Mouse (Mus musculus) adrenal gland, postnatal 14 days (tissue): ENCODE data around the gene Afmid. TPM values are rescaled to one million over a fixed set of nuclear protein-coding genes. Genes with fewer than 3 reads are reported as not detected.
A peak's percentile ranks its signal among the peaks of the same experiment; 100 is the strongest.
"Not testable (repeated sequence)": the region's sequence is repeated elsewhere in the genome, so short reads cannot be mapped to it uniquely, and the experiment has no call there.

Experiments
- DNase-seq: peaks from one replicate; pipeline ENCODE4 v3.0.0; 2021; ENCODE audit warnings: mixed read lengths
- long read RNA-seq, 2 experiments: library from polyadenylated mRNA; stranded (forward); transcript quantifications; one replicate each; pipeline ENCODE4 v2.0.0; 2021
- total RNA-seq: library from RNA; stranded (reverse); gene quantifications from 2 replicates; pipeline ENCODE4 v1.2.3, GENCODE M21; 2021

Gene Afmid
- 7.5 and 16.4 TPM in 2 replicates for total RNA-seq
- long read RNA-seq, experiment 1, transcript Afmid-201 (11 exons, 2,327 nt): major isoform, 7 of 16 reads
- long read RNA-seq, experiment 1, partial matches to known transcripts: 1 of 16 reads
- long read RNA-seq, experiment 1, other reads (novel, unspliced or antisense): 8 of 16 reads
- long read RNA-seq, experiment 2, transcript Afmid-201 (11 exons, 2,327 nt): major isoform, 8 of 13 reads
- long read RNA-seq, experiment 2, partial matches to known transcripts: 1 of 13 reads
- long read RNA-seq, experiment 2, other reads (novel, unspliced or antisense): 3 of 13 reads

- peak; percentile 85 for DNase-seq
Observed at GRCm38 (mm10) chr11:117825333-117826101, at the start of gene Afmid, which contains the start of gene Tk1. TSS of gene Afmid (plus strand) at chr11:117825924. TSS of gene Tk1 (minus strand) at chr11:117826092.

- DNase-seq: peak; percentile 78
Observed at GRCm38 (mm10) chr11:117776085-117776792, 49.5 kb upstream of the Afmid start.

- DNase-seq: no peak
Observed at GRCm38 (mm10) chr11:117777111-117777510, 48.6 kb upstream of the Afmid start.

DNA sequence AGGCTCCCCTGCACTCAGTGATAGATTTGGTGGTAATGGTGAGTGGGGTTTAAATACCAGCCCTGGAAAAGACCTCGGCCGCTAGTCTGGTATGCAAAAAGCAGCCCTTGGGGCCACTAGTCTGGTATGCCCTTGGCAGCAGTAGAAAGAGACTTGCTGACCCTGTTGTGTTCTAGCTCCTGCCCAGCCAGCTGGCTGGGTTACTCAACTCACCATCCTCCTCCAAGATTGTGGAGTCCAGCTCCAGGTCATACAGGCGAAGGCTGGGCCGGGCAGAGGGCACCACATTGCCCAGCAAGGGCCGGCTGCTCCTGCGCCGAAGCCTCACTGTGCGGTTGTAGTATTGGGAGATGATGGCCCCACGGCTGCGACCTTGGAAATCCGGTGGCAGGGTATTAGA is 47.7 kb upstream of the Afmid start:
- DNase-seq: peak; percentile 60

GRCm38 (mm10) chr11:117778851-117779433 is 46.8 kb upstream of the Afmid start:
- peak; percentile 73 for DNase-seq

GRCm38 (mm10) chr11:117779434-117780198 is 46.1 kb upstream of the Afmid start:
- DNase-seq: peak; percentile 88

DNA sequence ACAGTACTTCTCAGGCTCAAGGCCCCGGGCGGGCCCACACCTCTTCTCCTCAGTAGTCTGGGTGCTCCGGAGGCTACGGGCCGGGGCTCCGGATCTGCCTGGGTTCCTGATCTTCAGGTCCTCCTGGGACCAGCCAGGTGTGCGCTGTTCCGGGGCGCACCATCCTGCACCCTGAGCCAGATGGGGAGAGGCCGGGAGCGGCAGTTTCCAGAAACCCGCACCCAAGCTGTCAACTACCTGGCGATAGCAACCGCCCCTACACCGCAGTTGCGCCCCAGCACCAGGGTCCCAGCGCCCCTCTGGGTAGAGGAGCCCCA is 45.6 kb upstream of the Afmid start:
- DNase-seq: no peak

GRCm38 (mm10) chr11:117780582-117781111 is 45.1 kb upstream of the Afmid start:
- peak; percentile 95 for DNase-seq

GRCm38 (mm10) chr11:117781199-117781821 is 44.4 kb upstream of the Afmid start:
- peak; percentile 95 for DNase-seq

- DNase-seq: peak; percentile 72
Observed at GRCm38 (mm10) chr11:117781993-117782704, 43.6 kb upstream of the Afmid start, which contains the start of the genes Tmc8 and Tmc6. TSS of gene Tmc8 (plus strand) at chr11:117782076. TSS of gene Tmc6 (minus strand) at chr11:117782198.

GRCm38 (mm10) chr11:117782705-117783034 is 43.1 kb upstream of the Afmid start:
- DNase-seq: no peak

DNA sequence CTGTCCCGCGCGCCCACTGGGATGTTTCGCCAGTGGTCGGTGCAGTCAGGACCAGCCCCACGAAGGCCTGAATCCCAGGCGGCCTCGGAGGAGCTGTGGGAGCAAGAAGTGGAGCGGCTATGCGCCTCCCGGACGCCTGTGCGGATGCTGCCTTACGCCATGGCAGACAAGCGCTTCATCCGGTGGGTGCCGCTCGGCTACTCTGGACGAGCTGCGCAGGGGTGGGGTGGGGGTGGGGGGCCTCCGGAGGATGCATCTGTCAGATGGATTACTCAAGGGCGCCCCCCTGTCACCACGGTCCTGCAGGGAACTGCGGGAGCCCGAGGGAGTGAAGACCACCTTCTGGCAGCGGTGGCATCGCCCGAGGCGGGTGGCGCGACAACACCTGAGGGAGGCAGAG is 42.6 kb upstream of the Afmid start:
- DNase-seq: peak; percentile 82

GRCm38 (mm10) chr11:117783683-117784309 is 41.9 kb upstream of the Afmid start:
- peak; percentile 49 for DNase-seq

DNA sequence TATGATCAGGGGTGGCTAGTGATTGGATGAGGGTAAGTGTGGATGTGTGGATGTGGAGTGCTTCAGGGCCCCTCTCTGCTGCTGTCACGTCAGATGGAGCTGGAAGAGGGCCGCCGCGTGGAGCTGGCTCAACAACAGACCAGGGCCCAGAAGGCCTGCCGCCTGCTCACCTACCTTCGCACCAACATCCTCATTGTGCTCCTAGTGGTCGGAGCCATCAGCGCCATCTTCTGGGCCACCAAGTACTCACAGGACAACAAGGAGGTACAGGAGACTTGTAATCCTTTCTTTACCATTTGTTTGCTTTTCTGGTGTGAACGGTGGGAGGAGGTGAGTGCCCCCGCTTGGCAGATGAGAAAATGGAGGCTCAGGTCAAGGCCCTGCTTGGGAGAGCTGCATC is 39.4 kb upstream of the Afmid start:
- peak; percentile 80 for DNase-seq

GRCm38 (mm10) chr11:117788481-117788880 is 37.2 kb upstream of the Afmid start:
- not testable (repeated sequence) for DNase-seq

- peak; percentile 85 for DNase-seq
Observed at GRCm38 (mm10) chr11:117790286-117790685, 35.4 kb upstream of the Afmid start.

DNA sequence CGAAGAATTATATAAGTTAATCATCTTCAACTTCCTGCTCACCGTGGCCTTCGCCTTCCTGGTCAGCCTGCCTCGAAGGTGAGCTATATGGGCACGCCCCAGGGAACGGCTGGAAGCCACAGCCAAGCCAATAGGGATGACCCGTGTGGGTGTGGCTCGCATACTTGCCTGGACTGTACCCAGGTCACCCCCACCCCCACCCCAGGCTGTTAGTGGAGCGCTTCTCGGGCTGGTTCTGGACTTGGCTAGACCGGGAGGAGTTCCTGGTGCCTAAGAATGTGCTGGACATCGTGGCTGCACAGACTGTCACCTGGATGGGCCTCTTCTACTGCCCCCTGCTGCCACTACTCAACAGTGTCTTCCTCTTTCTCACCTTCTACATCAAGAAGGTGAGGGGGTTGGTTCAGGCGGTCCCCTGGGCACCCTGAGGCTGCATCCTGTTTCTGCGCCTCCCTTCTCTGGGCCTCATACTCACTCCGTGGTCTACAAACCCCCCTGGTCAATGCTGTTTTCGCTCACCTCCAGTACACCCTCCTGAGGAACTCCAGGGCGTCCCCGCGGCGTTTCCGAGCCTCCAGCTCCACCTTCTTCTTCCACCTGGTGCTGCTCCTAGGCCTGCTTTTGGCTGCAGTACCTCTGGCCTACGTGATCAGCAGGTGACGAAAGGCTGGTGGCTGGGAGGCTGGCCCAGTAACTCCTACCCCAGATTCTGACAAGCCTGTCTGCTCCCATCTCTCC is 34.9 kb upstream of the Afmid start:
- no peak for DNase-seq

- DNase-seq: no peak
Observed at GRCm38 (mm10) chr11:117791441-117791761, 34.3 kb upstream of the Afmid start.

DNA sequence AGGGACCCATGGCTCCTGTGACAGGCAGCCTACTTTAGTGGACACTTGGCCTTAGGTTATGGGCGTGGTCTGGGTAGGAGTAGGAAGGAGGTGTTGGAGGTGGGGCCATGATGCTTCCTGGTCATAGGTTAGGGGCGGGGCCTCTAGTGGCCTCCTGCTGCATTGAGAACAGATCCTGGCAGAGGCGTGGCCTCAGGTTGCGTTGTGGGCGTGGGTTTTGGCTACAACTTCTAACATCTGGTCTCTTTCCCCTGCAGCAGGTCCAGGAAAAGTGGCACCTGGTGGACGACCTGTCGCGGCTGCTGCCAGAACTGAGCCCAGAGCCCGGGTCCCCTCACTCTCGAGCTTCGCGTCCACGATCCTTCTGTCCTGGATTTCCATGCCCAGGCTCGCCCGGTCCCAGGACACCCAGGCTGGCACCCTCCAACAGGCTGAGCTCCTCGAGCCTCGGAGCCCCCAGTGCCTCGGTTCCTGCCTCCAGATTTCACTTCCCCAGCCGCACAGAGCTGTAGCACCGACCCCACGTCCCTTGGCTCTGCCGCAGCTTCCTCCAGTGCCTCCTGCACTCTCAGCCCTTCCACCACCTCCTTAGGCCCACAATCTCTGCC is 33.3 kb upstream of the Afmid start:
- peak; percentile 68 for DNase-seq
